Mouse (Mus musculus) liver, adult 2 months (tissue): Measurements from ENCODE around the gene Nlrp3.

Experiments used
- CTCF ChIP-seq: fragments of 200-500 bp; IDR thresholded peaks from 2 replicates; pipeline ENCODE4 v1.5.1; 2011; ENCODE audit warnings: low read depth, low read length, control low read depth
- POLR2A ChIP-seq: fragments of 200-500 bp; IDR thresholded peaks from 2 replicates; pipeline ENCODE4 v1.6.1; 2011; ENCODE audit warnings: low read length, control low read depth; ENCODE audit not compliant: insufficient read depth; ENCODE audit errors: extremely low read depth

DNA sequence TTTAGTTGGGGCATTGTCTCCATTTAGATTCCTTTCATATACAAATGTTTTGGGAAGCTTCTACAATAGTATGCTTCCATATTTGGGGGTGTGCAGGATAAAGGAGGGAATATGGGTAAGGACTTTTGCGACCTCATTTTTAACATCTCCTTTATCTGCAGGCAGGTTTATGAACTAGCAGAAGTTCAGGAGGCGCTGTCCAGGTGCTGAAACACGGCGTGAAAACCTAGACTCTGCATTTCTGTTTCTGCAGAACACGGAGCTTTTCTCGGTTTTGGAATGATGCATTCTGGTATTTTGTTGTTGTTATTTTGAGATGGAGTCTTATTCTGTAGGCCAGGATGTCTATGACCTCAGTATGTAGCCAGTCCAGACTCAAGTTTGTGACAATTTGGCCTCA, 43.2 kb downstream of the Nlrp3 start:
- TF ChIP-seq CTCF (no peak), POLR2A (no peak)
